Mouse (Mus musculus): ENCODE results near the gene Syn2.
A peak's percentile ranks its signal among the peaks of the same experiment; 100 is the strongest.

Gene Syn2

GRCm38 (mm10) chr6:115291068-115291467, 156.4 kb downstream of the Syn2 start:
- no peak for ATAC-seq (ENCODE audit: low TSS enrichment)

- peak; percentile 56; the same call in 1 of the 2 replicates for ATAC-seq (ENCODE audit: low TSS enrichment)
These were observed 157.1 kb downstream of the Syn2 start for GRCm38 (mm10) chr6:115291823-115292222.

GRCm38 (mm10) chr6:115292621-115293020, 157.9 kb downstream of the Syn2 start:
- peak; percentile 89 for ATAC-seq (ENCODE audit: low TSS enrichment)

GRCm38 (mm10) chr6:115293877-115294276, 159.2 kb downstream of the Syn2 start:
- ATAC-seq (ENCODE audit: low TSS enrichment), result no peak

- ATAC-seq (ENCODE audit: low TSS enrichment), result no peak
These were observed 172.4 kb downstream of the Syn2 start for GRCm38 (mm10) chr6:115307134-115307533.

GRCm38 (mm10) chr6:115312780-115313179, 178.1 kb downstream of the Syn2 start:
- no peak; the same call in 1 of the 2 replicates for ATAC-seq (ENCODE audit: low TSS enrichment)

- ATAC-seq (ENCODE audit: low TSS enrichment), result peak; percentile 54
These were observed 178.6 kb downstream of the Syn2 start for GRCm38 (mm10) chr6:115313235-115313738.

- ATAC-seq (ENCODE audit: low TSS enrichment), result no peak
These were observed 179.2 kb downstream of the Syn2 start for GRCm38 (mm10) chr6:115313910-115314309.

- ATAC-seq (ENCODE audit: low TSS enrichment), result peak; percentile 32; the same call in 1 of the 2 replicates
These were observed 181.1 kb downstream of the Syn2 start for GRCm38 (mm10) chr6:115315770-115316169.

GRCm38 (mm10) chr6:115316811-115317221, 182.1 kb downstream of the Syn2 start:
- ATAC-seq (ENCODE audit: low TSS enrichment), result no peak

- no peak for ATAC-seq (ENCODE audit: low TSS enrichment)
These were observed 184.1 kb downstream of the Syn2 start for GRCm38 (mm10) chr6:115318811-115319210.

GRCm38 (mm10) chr6:115319686-115320085, 185.0 kb downstream of the Syn2 start:
- no peak for ATAC-seq (ENCODE audit: low TSS enrichment)

GRCm38 (mm10) chr6:115320927-115321714, 186.4 kb downstream of the Syn2 start:
- ATAC-seq (ENCODE audit: low TSS enrichment), result peak; percentile 41; the same call in 1 of the 2 replicates

- peak; percentile 81 for ATAC-seq (ENCODE audit: low TSS enrichment)
These were observed 187.2 kb downstream of the Syn2 start for GRCm38 (mm10) chr6:115321883-115322351.

GRCm38 (mm10) chr6:115322956-115323355, 188.3 kb downstream of the Syn2 start:
- ATAC-seq (ENCODE audit: low TSS enrichment), result no peak

- peak; percentile 50; the same call in 1 of the 2 replicates for ATAC-seq (ENCODE audit: low TSS enrichment)
These were observed 196.3 kb downstream of the Syn2 start for GRCm38 (mm10) chr6:115330964-115331363.
